Mouse (Mus musculus): ENCODE results near the gene Scn4b.

- no peak for TF ChIP-seq POLR2A (IDR thresholded peaks at IDR 0.05; ENCODE audit: control insufficient read depth, low read depth, low read length)
- no peak for TF ChIP-seq CTCF (IDR thresholded peaks at IDR 0.05; ENCODE audit: control insufficient read depth, insufficient read depth, insufficient replicate concordance, low read depth, low read length)
Measured at GRCm38 (mm10) chr9:45130119-45130518, 8.1 kb upstream of the Scn4b start.
